Mouse (Mus musculus) MEL-GATA-1-ER (cell line): ENCODE measurements around the gene Pilra.
"Not testable (repeated sequence)": the region's sequence is repeated elsewhere in the genome, so short reads cannot be mapped to it uniquely, and the experiment has no call there.

Source experiments
- DNase-seq: peaks from one replicate; pipeline ENCODE4 v3.0.0-alpha.2; 2012; ENCODE audit warnings: low read depth; ENCODE audit errors: extremely low read depth

Gene Pilra

GRCm38 (mm10) chr5:137835966-137836520, at the start of gene Pilra:
Gene Pilra (minus strand): TSS chr5:137836281.
- not testable (repeated sequence) for DNase-seq

- no peak for DNase-seq
Measured at GRCm38 (mm10) chr5:137883345-137883744, 47.3 kb upstream of the Pilra start.

DNA sequence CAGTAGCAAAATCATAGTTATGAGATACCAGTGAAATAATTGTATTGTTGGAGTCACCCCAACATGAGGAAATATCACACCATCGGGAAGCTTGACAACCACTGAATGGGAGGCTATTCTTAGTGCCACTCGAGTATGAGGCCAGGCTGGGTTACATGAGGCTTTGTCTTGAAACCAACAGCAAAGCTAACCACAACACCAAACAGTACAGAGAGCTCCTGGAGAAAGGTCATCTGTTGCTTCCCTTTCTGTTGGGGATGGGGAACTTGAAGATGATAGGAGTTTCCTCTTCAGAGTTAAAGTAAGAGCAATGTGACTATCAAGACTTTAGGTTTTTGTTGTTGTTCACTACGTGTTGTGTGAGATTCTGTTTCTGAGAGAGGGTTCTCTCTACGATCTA, 46.8 kb upstream of the Pilra start:
- peak; percentile 61 for DNase-seq

DNA sequence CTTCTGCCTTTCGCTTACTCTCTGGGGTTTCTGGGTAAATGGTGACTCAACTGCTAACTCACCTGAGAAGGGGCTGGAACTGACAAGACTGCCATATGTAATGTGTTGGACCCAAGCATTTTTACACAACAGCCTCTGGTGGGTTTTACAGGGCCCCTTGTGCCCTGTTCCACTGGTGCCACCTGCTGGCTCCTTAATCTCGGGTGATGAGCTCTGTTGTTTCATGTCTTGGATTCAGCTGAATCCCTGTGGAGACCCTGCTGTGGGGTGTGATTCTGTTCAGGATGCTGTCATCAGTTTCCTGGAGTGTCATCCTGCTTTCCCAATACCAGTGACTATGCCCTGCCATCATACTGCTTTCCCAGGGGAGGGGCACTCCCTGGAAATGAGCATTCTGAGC, 41.8 kb upstream of the Pilra start:
- no peak for DNase-seq

- no peak for DNase-seq
Measured at GRCm38 (mm10) chr5:137875054-137875453, 39.0 kb upstream of the Pilra start.

GRCm38 (mm10) chr5:137872381-137872702, 36.3 kb upstream of the Pilra start:
- not testable (repeated sequence) for DNase-seq

GRCm38 (mm10) chr5:137871644-137872380, 35.7 kb upstream of the Pilra start, which contains the start of gene Pilrb2:
Gene Pilrb2 (minus strand): TSS chr5:137871815.
- peak; percentile 51 for DNase-seq

DNA sequence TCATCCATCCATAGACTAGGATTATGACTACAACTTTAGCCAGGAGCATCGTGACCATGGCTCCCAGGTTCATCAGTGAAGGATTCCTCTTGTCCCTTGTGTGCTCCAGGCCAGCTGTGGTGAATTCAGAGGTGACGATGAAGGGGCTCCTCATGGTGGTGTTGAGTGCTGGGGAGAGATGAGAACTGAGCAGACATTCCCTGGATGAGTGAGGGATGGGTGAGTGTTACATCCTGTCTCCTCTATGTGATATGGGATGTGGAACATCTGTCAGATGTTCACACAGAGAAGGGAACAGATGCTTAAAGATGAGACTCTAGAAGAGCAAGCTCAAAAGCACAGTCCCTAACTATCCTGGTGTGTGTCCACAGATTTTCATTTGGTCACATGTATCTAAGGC, 32.5 kb upstream of the Pilra start:
- not testable (repeated sequence) for DNase-seq

GRCm38 (mm10) chr5:137864008-137864407, 27.9 kb upstream of the Pilra start:
- DNase-seq = not testable (repeated sequence)

DNA sequence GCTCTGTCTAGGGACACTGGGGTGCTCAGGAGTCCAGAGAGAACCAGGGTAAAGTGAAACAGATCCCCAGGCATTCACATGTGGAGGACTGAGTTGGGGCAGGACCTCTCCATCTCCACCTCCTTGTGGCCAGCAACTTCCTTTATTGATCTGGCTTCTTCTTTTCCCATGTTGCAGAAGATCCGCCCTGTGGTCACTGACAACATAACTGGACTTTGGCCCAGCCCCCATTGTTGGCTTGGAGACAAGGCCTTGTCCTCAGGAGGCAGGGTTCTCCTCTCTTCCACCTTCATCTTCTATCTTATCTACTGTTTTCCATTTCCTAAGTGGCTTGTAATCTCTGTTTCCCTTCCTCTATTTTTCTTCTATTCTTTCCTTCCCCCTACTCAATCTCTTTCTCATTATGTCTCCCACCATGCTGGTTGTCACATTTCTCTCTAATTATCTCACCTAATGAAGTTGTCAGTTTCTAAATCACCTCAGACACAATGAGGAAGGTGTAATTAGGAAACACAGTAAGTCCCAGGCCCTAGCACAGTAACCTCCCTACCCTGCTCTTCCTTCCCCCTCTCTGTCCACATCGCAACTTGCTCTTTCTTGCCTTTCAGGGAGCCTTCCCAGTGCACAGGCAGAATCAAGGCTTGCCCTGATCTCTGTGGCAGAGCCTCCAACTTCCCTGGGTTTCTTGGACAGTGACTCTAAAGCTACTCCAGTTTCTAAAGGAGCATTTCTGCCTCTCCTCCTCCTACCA, 22.1 kb upstream of the Pilra start, which contains the start of gene Pilrb1:
Gene Pilrb1 (minus strand): TSS at position 147 of the 751 bp plus-strand sequence.
- not testable (repeated sequence) for DNase-seq

DNA sequence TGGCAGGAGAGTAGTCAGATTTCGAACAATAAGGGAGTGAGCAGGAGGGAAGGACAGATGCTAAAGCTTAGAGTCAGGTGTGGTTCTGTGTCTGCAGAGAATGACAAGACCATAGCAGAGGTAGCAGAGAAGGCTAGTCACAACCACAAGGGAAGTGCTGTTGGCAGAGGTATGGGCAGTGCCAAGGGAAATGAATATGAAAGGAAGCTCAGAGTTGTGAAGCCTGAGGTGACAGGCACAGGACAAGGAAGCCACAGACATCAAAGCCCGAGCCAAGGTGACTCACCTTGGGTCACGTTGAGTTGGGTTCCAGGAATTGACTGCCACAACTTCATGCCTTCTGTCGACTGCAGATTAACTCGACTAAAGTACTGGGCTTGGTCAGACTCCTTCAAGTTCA, 20.8 kb upstream of the Pilra start:
- DNase-seq = not testable (repeated sequence)

- DNase-seq = not testable (repeated sequence)
Measured at GRCm38 (mm10) chr5:137854907-137855306, 18.8 kb upstream of the Pilra start.

- DNase-seq = not testable (repeated sequence)
Measured at GRCm38 (mm10) chr5:137850313-137850712, 14.2 kb upstream of the Pilra start.

- not testable (repeated sequence) for DNase-seq
Measured at GRCm38 (mm10) chr5:137837110-137837509, 1.0 kb upstream of the Pilra start.

- DNase-seq = no peak
Measured at GRCm38 (mm10) chr5:137836611-137837010, 530 bp upstream of the Pilra start.

GRCm38 (mm10) chr5:137833500-137833899, 2.6 kb downstream of the Pilra start:
- DNase-seq = no peak

GRCm38 (mm10) chr5:137831506-137831905, 4.6 kb downstream of the Pilra start:
- no peak for DNase-seq

- no peak for DNase-seq
Measured at GRCm38 (mm10) chr5:137831106-137831505, 5.0 kb downstream of the Pilra start.

DNA sequence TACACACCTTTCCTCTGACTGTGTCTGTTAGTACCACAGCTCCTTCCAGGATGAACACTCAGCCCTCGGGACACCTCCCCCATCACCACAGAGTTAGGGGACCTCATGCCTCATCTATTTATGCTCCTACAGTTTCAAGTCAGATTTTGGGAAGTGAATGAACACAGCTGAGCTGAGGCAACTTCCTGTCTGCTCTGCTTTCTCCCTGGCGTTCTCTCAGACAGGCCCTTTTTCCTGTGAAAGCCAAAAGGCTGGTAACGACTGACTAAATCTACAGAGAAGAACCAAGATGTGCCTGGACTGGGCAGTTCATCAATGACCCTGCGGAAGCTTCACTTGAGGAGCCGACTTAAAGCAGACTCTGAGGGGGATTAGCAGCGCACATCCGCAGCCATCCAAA, 5.8 kb downstream of the Pilra start:
- DNase-seq = no peak

GRCm38 (mm10) chr5:137828694-137829093, 7.4 kb downstream of the Pilra start:
- no peak for DNase-seq

DNA sequence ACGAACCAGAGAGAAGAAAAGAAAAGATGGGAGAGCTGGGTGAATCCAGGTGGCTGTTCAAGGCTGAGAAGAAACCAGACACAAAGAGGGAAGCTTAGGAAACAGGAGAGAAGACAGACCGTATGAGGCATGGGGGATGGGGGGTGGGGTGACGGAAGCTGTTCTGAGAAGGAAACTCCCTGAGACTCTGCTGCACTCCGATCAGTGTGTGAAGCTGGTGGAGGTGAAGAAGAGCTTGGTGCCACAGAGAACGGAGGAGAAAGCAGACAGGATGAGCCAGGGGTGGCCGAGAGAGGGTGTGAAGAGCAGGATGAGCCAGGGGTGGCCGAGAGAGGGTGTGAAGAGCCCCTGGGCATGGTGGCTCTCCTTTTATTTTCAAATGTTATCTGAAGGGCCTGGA, 9.7 kb downstream of the Pilra start:
- no peak for DNase-seq

DNA sequence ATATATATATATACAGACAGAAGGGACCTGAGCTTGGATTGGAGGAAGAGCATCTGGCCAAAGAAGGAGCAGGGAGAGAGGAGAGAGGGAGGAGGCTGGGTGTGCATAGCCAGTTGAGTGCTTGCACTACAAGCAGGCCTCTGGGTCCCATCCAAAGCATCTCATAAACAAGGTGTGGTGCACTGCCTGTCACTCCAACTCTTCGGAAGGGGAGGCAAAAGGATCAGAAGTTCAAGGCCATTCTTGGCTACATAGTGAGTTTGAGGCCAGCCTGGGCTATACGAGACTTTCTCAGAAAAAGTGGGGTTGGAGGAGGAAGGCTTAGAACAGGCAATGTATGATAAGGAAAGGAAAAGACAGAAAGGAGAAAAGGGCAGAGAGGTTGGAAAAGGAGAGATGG, 10.1 kb downstream of the Pilra start:
- no peak for DNase-seq
